ENCODE assay signal across 25 mouse cellular contexts in genomic region chr12:104414576-104414975, GRCm38 (mm10). TPM values are rescaled to one million over a fixed set of nuclear protein-coding genes. Genes with fewer than 3 reads are reported as not detected.
"Had no signal": no experiment of that assay in that cellular context is flagged by ENCODE, and none has a peak within 500 bp of the region (broad histone marks: within the 10 kb centered on the region; RNA-seq: fewer than 3 reads in every experiment).

No protein-coding gene starts in this region.

- ATAC-seq: midbrain, embryonic 13.5 days had no signal

- H3K27ac ChIP-seq: kidney, postnatal 0 days; liver, embryonic 13.5 days; midbrain, embryonic 13.5 days had no signal

- H3K9me3 ChIP-seq: liver, embryonic 13.5 days; megakaryocyte, embryonic 14.5 days; midbrain, embryonic 10.5 days; midbrain, embryonic 13.5 days had no signal

- H3K27me3 ChIP-seq: liver, embryonic 13.5 days; midbrain, embryonic 13.5 days had no signal

- H3K4me3 ChIP-seq: layer of hippocampus, adult 2 months; left cerebral cortex, adult 2 months; liver, embryonic 13.5 days; megakaryocyte, embryonic 14.5 days; midbrain, embryonic 10.5 days; midbrain, embryonic 13.5 days had no signal

- H3K4me1 ChIP-seq: liver, embryonic 13.5 days; midbrain, embryonic 13.5 days had no signal

- H3K4me2 ChIP-seq: liver, embryonic 13.5 days; midbrain, embryonic 13.5 days had no signal

- H3K9ac ChIP-seq: liver, embryonic 13.5 days; midbrain, embryonic 13.5 days had no signal

- DNase-seq: kidney, postnatal 25 days; layer of hippocampus, adult 9-11 months; liver, embryonic 13.5 days; lung, adult 2 months; lung, postnatal 14 days; thymus, adult 18-20 months; thymus, postnatal 36 days had no signal

- H3K36me3 ChIP-seq: liver, embryonic 13.5 days; midbrain, embryonic 10.5 days; midbrain, embryonic 13.5 days had no signal

RNA-seq across cellular contexts. Expression of gene Serpina3n, which starts 8.0 kb away (rescaled TPM):
- polyA plus RNA-seq: kidney, embryonic 14.5 days; limb, embryonic 11.5 days; midbrain, embryonic 10.5 days; midbrain, embryonic 13.5 days; neural tube, embryonic 11.5 days had no signal

RNA-seq across cellular contexts. Expression of gene Gsc, which starts 58.6 kb away (rescaled TPM):
- total RNA-seq: layer of hippocampus, adult 2 months; layer of hippocampus, postnatal 36 days; left cerebral cortex, adult 2 months; left cerebral cortex, postnatal 10 days; left cerebral cortex, postnatal 36 days; liver, adult 2 months; midbrain, postnatal 0 days had no signal
- polyA plus RNA-seq: kidney, embryonic 14.5 days; kidney, postnatal 0 days; large intestine, adult 2 months; liver, adult 2 months; liver, embryonic 16.5 days; neural tube, embryonic 14.5 days; small intestine, adult 2 months had no signal
